Mouse (Mus musculus): Measurements from ENCODE around the gene Cdhr1.

DNA sequence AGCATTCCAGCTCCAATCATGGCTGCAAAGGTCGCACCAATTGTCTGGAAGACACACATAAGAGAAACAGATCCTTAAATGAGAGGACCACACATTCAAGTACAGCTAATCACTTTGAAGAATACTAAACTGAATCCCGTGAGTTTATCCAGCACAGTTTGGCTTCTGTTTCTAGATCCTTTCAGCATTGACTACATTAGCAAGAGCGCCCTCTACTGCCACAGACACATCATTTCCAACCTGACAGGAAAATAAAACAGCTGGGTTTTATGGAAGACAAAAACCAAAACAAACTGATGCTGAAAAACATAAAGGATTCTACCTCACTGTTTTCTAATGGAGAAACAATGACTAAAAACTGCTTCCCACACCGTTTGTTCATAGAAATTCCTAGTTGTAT lies 29.5 kb upstream of the Cdhr1 start:
- TF ChIP-seq CTCF (IDR thresholded peaks at IDR 0.05; ENCODE audit: low read depth, low read length) (no peak), POLR2A (IDR thresholded peaks at IDR 0.05; ENCODE audit: borderline replicate concordance, low read depth, low read length) (no peak)
